Mouse (Mus musculus): ENCODE measurements around the gene Ribc2. TPM values are rescaled to one million over a fixed set of nuclear protein-coding genes. Genes with fewer than 3 reads are reported as not detected.

Ribc2 gene
- polyA plus RNA-seq, 1 experiment from 2014 or later, result 1.5 TPM

- 93% methylated on average over 4 of the region's 4 CpGs for WGBS
- Histone ChIP-seq H3K27ac (replicated peaks) (no peak overlapping the region), H3K27me3 (no peaks in the 10 kb centered on the region), H3K9ac (no peak overlapping the region), H3K9me3 (no peaks in the 10 kb centered on the region), H3K36me3 (no peaks in the 10 kb centered on the region), H3K4me3 (no peak overlapping the region), H3K4me2 (no peak overlapping the region), H3K4me1 (replicated peaks) (peaks cover 8% of the 10 kb centered on the region; the same call in 1 of the 2 replicates)
- ATAC-seq (ENCODE audit: low FRiP score, low read depth), result no peak
These were observed 50.2 kb downstream of the Ribc2 start for GRCm38 (mm10) chr15:85182063-85182462.

DNA sequence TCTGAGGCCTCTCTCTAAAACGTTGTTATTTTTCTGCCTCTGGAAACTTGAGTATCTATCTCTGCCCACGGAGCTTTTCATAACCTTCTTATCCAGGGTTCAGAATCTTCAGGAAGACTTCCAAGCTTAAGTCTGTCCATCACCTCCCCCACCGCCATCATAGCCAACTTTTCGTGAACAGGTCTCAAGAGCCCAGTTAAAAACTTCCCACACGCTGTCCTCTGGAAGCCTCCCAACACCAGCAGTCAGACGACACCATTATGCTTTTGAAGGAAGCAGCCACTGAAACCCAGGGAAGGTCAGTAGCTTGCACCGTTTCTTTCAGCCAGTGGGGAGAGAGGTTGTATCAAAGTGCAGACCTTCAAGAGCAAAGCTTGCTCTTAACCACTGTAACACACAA lies 55.0 kb downstream of the Ribc2 start:
- Histone ChIP-seq H3K27ac (replicated peaks) (no peak overlapping the region), H3K4me2 (no peak overlapping the region), H3K9me3 (no peaks in the 10 kb centered on the region), H3K36me3 (no peaks in the 10 kb centered on the region), H3K9ac (no peak overlapping the region), H3K4me1 (replicated peaks) (no peaks in the 10 kb centered on the region), H3K4me3 (no peak overlapping the region), H3K27me3 (no peaks in the 10 kb centered on the region)
- WGBS, result 74% methylated on average over 7 of the region's 7 CpGs
- ATAC-seq (ENCODE audit: low FRiP score, low read depth), result no peak

DNA sequence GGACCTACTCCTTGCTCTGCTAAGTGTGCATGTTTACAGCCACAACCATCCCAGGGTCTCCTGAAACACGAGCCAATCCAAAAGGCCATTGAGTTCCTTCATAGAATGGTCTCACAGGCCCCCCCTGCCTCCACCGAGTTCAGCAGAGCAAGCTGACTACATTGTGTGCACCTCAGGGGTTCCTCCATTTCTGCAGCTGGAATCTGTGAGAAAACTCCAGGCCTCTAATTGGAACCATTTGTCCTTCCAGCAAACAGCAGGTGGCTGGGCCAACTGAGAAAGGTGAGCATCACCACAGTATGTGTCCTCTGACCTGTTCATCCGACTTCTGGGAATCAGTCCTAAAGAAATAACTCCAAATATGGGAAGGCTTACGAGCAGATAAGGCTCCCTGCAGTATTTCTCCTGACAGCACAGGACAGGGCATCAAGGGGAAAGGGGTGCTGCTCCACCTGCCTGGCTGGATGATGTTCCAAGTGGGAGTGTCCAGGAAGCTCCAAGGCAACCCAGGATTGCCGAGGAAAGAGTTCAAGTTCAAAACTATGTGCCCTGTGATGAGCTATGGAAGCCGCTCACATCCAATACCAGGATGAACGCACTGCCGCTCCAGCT lies 56.4 kb downstream of the Ribc2 start:
- ATAC-seq (ENCODE audit: low FRiP score, low read depth), result no peak
- Histone ChIP-seq H3K9me3 (no peaks in the 10 kb centered on the region), H3K9ac (no peak overlapping the region), H3K27me3 (no peaks in the 10 kb centered on the region), H3K27ac (replicated peaks) (no peak overlapping the region), H3K4me1 (replicated peaks) (no peaks in the 10 kb centered on the region), H3K4me3 (no peak overlapping the region), H3K4me2 (no peak overlapping the region), H3K36me3 (no peaks in the 10 kb centered on the region)
- WGBS, result 49% methylated on average over 8 of the region's 8 CpGs

Other genes starting within 250 kb of the Ribc2 start
- gene Gm29666, start 212.0 kb upstream of the Ribc2 start, polyA plus RNA-seq (2015; fragmentation: Nextera tagmentation; extraction: Ambion mirVana), result 0.98 and 1.0 TPM in 2 replicates
- 25.2 and 25.5 TPM in 2 replicates for gene Nup50, start 208.7 kb upstream of the Ribc2 start, polyA plus RNA-seq (2015; fragmentation: Nextera tagmentation; extraction: Ambion mirVana)
- gene 5031439G07Rik, start 143.5 kb upstream of the Ribc2 start, polyA plus RNA-seq (2015; fragmentation: Nextera tagmentation; extraction: Ambion mirVana), result 39.3 and 43.6 TPM in 2 replicates
- 0.91 and 1.6 TPM in 2 replicates for gene Upk3a, start 114.9 kb upstream of the Ribc2 start, polyA plus RNA-seq (2015; fragmentation: Nextera tagmentation; extraction: Ambion mirVana)
- 30.1 and 30.8 TPM in 2 replicates for gene Fam118a, start 103.1 kb upstream of the Ribc2 start, polyA plus RNA-seq (2015; fragmentation: Nextera tagmentation; extraction: Ambion mirVana)
- 0.08 and 0.21 TPM in 2 replicates for gene Smc1b, start 114 bp upstream of the Ribc2 start, polyA plus RNA-seq (2015; fragmentation: Nextera tagmentation; extraction: Ambion mirVana)
- gene Fbln1, start 73.9 kb downstream of the Ribc2 start, polyA plus RNA-seq (2015; fragmentation: Nextera tagmentation; extraction: Ambion mirVana), result 53.6 and 56.2 TPM in 2 replicates
- gene Atxn10, start 204.2 kb downstream of the Ribc2 start, polyA plus RNA-seq (2015; fragmentation: Nextera tagmentation; extraction: Ambion mirVana), result 501 and 511 TPM in 2 replicates

Data from hindbrain, embryonic 15.5 days (tissue).